In the genomic region with DNA sequence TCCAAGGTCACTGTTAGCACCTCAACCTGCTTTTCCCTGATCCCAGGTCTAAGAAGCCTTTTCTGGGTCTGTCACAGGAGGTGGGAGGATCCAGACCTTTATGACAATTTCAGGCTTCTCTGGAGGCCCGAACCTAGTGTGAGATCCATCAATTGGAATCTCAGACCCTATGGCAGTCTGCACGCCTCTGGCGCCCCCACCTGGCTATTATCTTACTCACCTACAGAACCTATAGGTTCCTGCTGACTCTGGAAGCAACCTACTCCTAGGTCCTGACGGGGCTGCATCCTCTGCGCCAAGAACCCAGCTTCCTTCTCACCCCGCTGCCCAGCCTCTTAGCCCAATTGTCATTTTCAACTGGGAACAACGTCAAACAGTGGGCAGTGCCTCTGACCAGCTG, we compare ENCODE assay signal across 9 mouse cellular contexts. TPM values are rescaled to one million over a fixed set of nuclear protein-coding genes. Genes with fewer than 3 reads are reported as not detected.
DNase-seq lines count a peak whose midpoint lies in the region; ATAC-seq lines count a peak whose summit lies in the region.
"Had no signal": no experiment of that assay in that cellular context is flagged by ENCODE, and none has a peak within 500 bp of the region (broad histone marks: within the 10 kb centered on the region; RNA-seq: fewer than 3 reads in every experiment).

No protein-coding gene starts in this region.

- no peak for ATAC-seq in midbrain, embryonic 14.5 days (ENCODE audit: low FRiP score, low TSS enrichment)
- no peak for ATAC-seq in midbrain, embryonic 11.5 days (ENCODE audit: low FRiP score)

- H3K4me1 ChIP-seq in midbrain, embryonic 14.5 days (ENCODE audit: control insufficient read depth, insufficient read depth, low read length): no peaks in the 10 kb centered on the region
- H3K4me1 ChIP-seq in midbrain, embryonic 11.5 days (ENCODE audit: control insufficient read depth, insufficient read depth, low read length): no peaks in the 10 kb centered on the region
- H3K4me1 ChIP-seq in embryonic facial prominence, embryonic 10.5 days: no peaks in the 10 kb centered on the region

- WGBS in midbrain, embryonic 14.5 days: 27% methylated on average over 7 of the region's 7 CpGs
- WGBS in midbrain, embryonic 11.5 days: 22% methylated on average over 7 of the region's 7 CpGs
- WGBS in embryonic facial prominence, embryonic 10.5 days: 26% methylated on average over 7 of the region's 7 CpGs

- no peaks in the 10 kb centered on the region for H3K9me3 ChIP-seq in midbrain, embryonic 14.5 days (ENCODE audit: control insufficient read depth, low read length)
- H3K9me3 ChIP-seq in midbrain, embryonic 11.5 days (ENCODE audit: control insufficient read depth, low read length): no peaks in the 10 kb centered on the region
- H3K9me3 ChIP-seq in embryonic facial prominence, embryonic 10.5 days: no peaks in the 10 kb centered on the region

- no peak overlapping the region for H3K9ac ChIP-seq in midbrain, embryonic 14.5 days (replicated peaks; ENCODE audit: low read length)
- H3K9ac ChIP-seq in midbrain, embryonic 11.5 days (ENCODE audit: low read length): no peak overlapping the region

- H3K27me3 ChIP-seq in midbrain, embryonic 14.5 days (ENCODE audit: control insufficient read depth, insufficient read depth, low read length): no peaks in the 10 kb centered on the region
- no peaks in the 10 kb centered on the region for H3K27me3 ChIP-seq in midbrain, embryonic 11.5 days (ENCODE audit: control insufficient read depth, insufficient read depth, low read length)
- 0 out of 2 replicates have a peak, but pooled peaks cover 3% of the 10 kb centered on the region for H3K27me3 ChIP-seq in embryonic facial prominence, embryonic 10.5 days (replicated peaks; ENCODE audit: low read depth, poor library complexity, severe bottlenecking)

- H3K4me3 ChIP-seq in midbrain, embryonic 14.5 days (replicated peaks; ENCODE audit: low read depth, low read length): no peak overlapping the region
- no peak overlapping the region for H3K4me3 ChIP-seq in midbrain, embryonic 11.5 days (ENCODE audit: low read depth, low read length)
- H3K4me3 ChIP-seq in embryonic facial prominence, embryonic 10.5 days: no peak overlapping the region
- H3K4me3 ChIP-seq: megakaryocyte, embryonic 14.5 days had no signal

- no peak overlapping the region for H3K4me2 ChIP-seq in midbrain, embryonic 14.5 days (ENCODE audit: low read length)
- H3K4me2 ChIP-seq in midbrain, embryonic 11.5 days: no peak overlapping the region

- peak; percentile 71 for DNase-seq in adrenal gland, postnatal 10 days
- no peak for DNase-seq in adrenal gland, adult 2 months
- peak; percentile 53 for DNase-seq in midbrain, embryonic 14.5 days
- DNase-seq in midbrain, embryonic 11.5 days (ENCODE audit: low spot score, missing footprints): no peak
- peak; percentile 38 for DNase-seq in embryonic facial prominence, embryonic 10.5 days (ENCODE audit: low spot score)
- peak; percentile 92 for DNase-seq in naive thymus-derived CD4-positive, alpha-beta T cell, adult 2 months (ENCODE audit: low read depth)
- DNase-seq in Muller cell, postnatal 12 days (ENCODE audit: inconsistent ontology term): no peak
- DNase-seq in gastrocnemius, postnatal 25 days: no peak

- no peak overlapping the region for H3K27ac ChIP-seq in midbrain, embryonic 14.5 days (replicated peaks; ENCODE audit: low read depth, low read length)
- H3K27ac ChIP-seq in midbrain, embryonic 11.5 days (ENCODE audit: low read depth, low read length): no peak overlapping the region
- no peak overlapping the region for H3K27ac ChIP-seq in embryonic facial prominence, embryonic 10.5 days (replicated peaks)

- no peaks in the 10 kb centered on the region for H3K36me3 ChIP-seq in midbrain, embryonic 14.5 days (ENCODE audit: control insufficient read depth, insufficient read depth, low read length)
- H3K36me3 ChIP-seq in midbrain, embryonic 11.5 days (ENCODE audit: control insufficient read depth, insufficient read depth, low read length): no peaks in the 10 kb centered on the region
- no peaks in the 10 kb centered on the region for H3K36me3 ChIP-seq in embryonic facial prominence, embryonic 10.5 days (replicated peaks)

RNA-seq across cellular contexts. Expression of a gene that starts 10.7 kb away (rescaled TPM):
- total RNA-seq in adrenal gland, postnatal 10 days (2021): not detected
- total RNA-seq in adrenal gland, adult 2 months (2021): not detected
- polyA plus RNA-seq in adrenal gland, adult 2 months (2012; rRNA removed): not detected in 2 replicates
- polyA plus RNA-seq in midbrain, embryonic 14.5 days (2014; fragmentation: Nextera tagmentation; extraction: Ambion mirVana): not detected in 2 replicates
- not detected in 2 replicates for polyA plus RNA-seq in midbrain, embryonic 11.5 days (2014; fragmentation: Nextera tagmentation; extraction: Ambion mirVana)
- not detected in 2 replicates for polyA plus RNA-seq in embryonic facial prominence, embryonic 10.5 days (2016; fragmentation: Nextera tagmentation; extraction: Ambion mirVana)
- total RNA-seq in gastrocnemius, postnatal 25 days (2021): not detected

RNA-seq across cellular contexts. Expression of a gene that starts 13.1 kb away (rescaled TPM):
- total RNA-seq in adrenal gland, postnatal 10 days (2021): 1 to 10 TPM; 3.8 to 3.9 TPM
- total RNA-seq in adrenal gland, adult 2 months (2021): 1 to 10 TPM; 2.5 to 2.7 TPM
- polyA plus RNA-seq in adrenal gland, adult 2 months (2012; rRNA removed): 4.9 and 5.6 TPM in 2 replicates
- 3.7 and 71.9 TPM in 2 replicates for polyA plus RNA-seq in midbrain, embryonic 14.5 days (2014; fragmentation: Nextera tagmentation; extraction: Ambion mirVana)
- 0.26 TPM in 1 of 2 replicates, not detected in the other for polyA plus RNA-seq in midbrain, embryonic 11.5 days (2014; fragmentation: Nextera tagmentation; extraction: Ambion mirVana)
- polyA plus RNA-seq in embryonic facial prominence, embryonic 10.5 days (2016; fragmentation: Nextera tagmentation; extraction: Ambion mirVana): 0.18 TPM in 1 of 2 replicates, not detected in the other
- not detected for total RNA-seq in gastrocnemius, postnatal 25 days (2021)

RNA-seq across cellular contexts. Expression of a gene that starts 17.6 kb away (rescaled TPM):
- 10 to 100 TPM; 73.1 to 88.8 TPM for total RNA-seq in adrenal gland, postnatal 10 days (2021)
- 10 to 100 TPM; 83.9 to 89.5 TPM for total RNA-seq in adrenal gland, adult 2 months (2021)
- polyA plus RNA-seq in adrenal gland, adult 2 months (2012; rRNA removed): 34.4 and 64.3 TPM in 2 replicates
- 110 and 117 TPM in 2 replicates for polyA plus RNA-seq in midbrain, embryonic 14.5 days (2014; fragmentation: Nextera tagmentation; extraction: Ambion mirVana)
- 65.9 and 66.4 TPM in 2 replicates for polyA plus RNA-seq in midbrain, embryonic 11.5 days (2014; fragmentation: Nextera tagmentation; extraction: Ambion mirVana)
- 87.9 and 92.2 TPM in 2 replicates for polyA plus RNA-seq in embryonic facial prominence, embryonic 10.5 days (2016; fragmentation: Nextera tagmentation; extraction: Ambion mirVana)
- total RNA-seq in gastrocnemius, postnatal 25 days (2021): 10 to 100 TPM; 77.2 to 77.4 TPM

RNA-seq across cellular contexts. Expression of a gene that starts 18.6 kb away (rescaled TPM):
- 10 to 100 TPM; 16.8 to 42.9 TPM for total RNA-seq in adrenal gland, postnatal 10 days (2021)
- 1 to 10 TPM; 1.5 to 2.0 TPM for total RNA-seq in adrenal gland, adult 2 months (2021)
- 2.7 and 3.0 TPM in 2 replicates for polyA plus RNA-seq in adrenal gland, adult 2 months (2012; rRNA removed)
- polyA plus RNA-seq in midbrain, embryonic 14.5 days (2014; fragmentation: Nextera tagmentation; extraction: Ambion mirVana): 5.5 and 6.1 TPM in 2 replicates
- polyA plus RNA-seq in midbrain, embryonic 11.5 days (2014; fragmentation: Nextera tagmentation; extraction: Ambion mirVana): 3.6 TPM in 2 replicates
- polyA plus RNA-seq in embryonic facial prominence, embryonic 10.5 days (2016; fragmentation: Nextera tagmentation; extraction: Ambion mirVana): 6.1 and 6.7 TPM in 2 replicates
- 1 to 10 TPM in 1 of 2 experiments, under 1 TPM in 1; 0.86 to 1.3 TPM for total RNA-seq in gastrocnemius, postnatal 25 days (2021)

RNA-seq across cellular contexts. Expression of a gene that starts 22.1 kb away (rescaled TPM):
- 10 to 100 TPM; 33.1 to 42.3 TPM for total RNA-seq in adrenal gland, postnatal 10 days (2021)
- 10 to 100 TPM; 33.3 to 35.2 TPM for total RNA-seq in adrenal gland, adult 2 months (2021)
- 85.9 and 124 TPM in 2 replicates for polyA plus RNA-seq in adrenal gland, adult 2 months (2012; rRNA removed)
- 95.4 and 126 TPM in 2 replicates for polyA plus RNA-seq in midbrain, embryonic 14.5 days (2014; fragmentation: Nextera tagmentation; extraction: Ambion mirVana)
- polyA plus RNA-seq in midbrain, embryonic 11.5 days (2014; fragmentation: Nextera tagmentation; extraction: Ambion mirVana): 21.9 and 23.2 TPM in 2 replicates
- 15.8 and 16.0 TPM in 2 replicates for polyA plus RNA-seq in embryonic facial prominence, embryonic 10.5 days (2016; fragmentation: Nextera tagmentation; extraction: Ambion mirVana)
- total RNA-seq in gastrocnemius, postnatal 25 days (2021): 10 to 100 TPM; 13.7 to 16.2 TPM

Comparison
In these comparisons a context has a peak if more than half of its experiments do, and no peak if none do; other contexts are left out.
1. DNase-seq: peak in adrenal gland, postnatal 10 days (single experiment), midbrain, embryonic 14.5 days (single experiment), embryonic facial prominence, embryonic 10.5 days (single experiment) and naive thymus-derived CD4-positive, alpha-beta T cell, adult 2 months (single experiment); none in adrenal gland, adult 2 months (single experiment), midbrain, embryonic 11.5 days (single experiment), Muller cell, postnatal 12 days (single experiment) and gastrocnemius, postnatal 25 days (single experiment).